ENCODE assay signal across 16 mouse cellular contexts in genomic region chr19:28576619-28577018, GRCm38 (mm10).
"Had no signal": no experiment of that assay in that cellular context is flagged by ENCODE, and none has a peak within 500 bp of the region (broad histone marks: within the 10 kb centered on the region; RNA-seq: fewer than 3 reads in every experiment).

No protein-coding gene starts in this region.

- H3K4me3 ChIP-seq: liver, embryonic 12.5 days; midbrain, embryonic 10.5 days; midbrain, embryonic 12.5 days; myocyte; neural tube, embryonic 13.5 days; neural tube, embryonic 15.5 days had no signal

- H3K36me3 ChIP-seq: liver, embryonic 12.5 days; midbrain, embryonic 10.5 days; midbrain, embryonic 12.5 days; neural tube, embryonic 13.5 days; neural tube, embryonic 15.5 days had no signal

- H3K27me3 ChIP-seq: liver, embryonic 12.5 days; neural tube, embryonic 13.5 days had no signal

- H3K4me2 ChIP-seq: liver, embryonic 12.5 days; midbrain, embryonic 12.5 days; neural tube, embryonic 13.5 days; neural tube, embryonic 15.5 days had no signal

- H3K9me3 ChIP-seq: liver, embryonic 12.5 days; midbrain, embryonic 10.5 days; midbrain, embryonic 12.5 days; neural tube, embryonic 13.5 days; neural tube, embryonic 15.5 days had no signal

- ATAC-seq: liver, embryonic 12.5 days; midbrain, embryonic 16.5 days had no signal

- H3K9ac ChIP-seq: liver, embryonic 12.5 days; liver, embryonic 14.5 days; midbrain, embryonic 12.5 days; neural tube, embryonic 13.5 days; neural tube, embryonic 15.5 days had no signal

- DNase-seq: midbrain, embryonic 14.5 days; retina, postnatal 1 day; right cerebral cortex, adult 18-20 months; right cerebral cortex, postnatal 25 days; spleen, adult 18-20 months; thymus, adult 18-20 months; thymus, postnatal 14 days; thymus, postnatal 36 days had no signal

- H3K4me1 ChIP-seq: liver, embryonic 12.5 days had no signal

- H3K27ac ChIP-seq: liver, embryonic 12.5 days; liver, embryonic 14.5 days; midbrain, embryonic 10.5 days; midbrain, embryonic 12.5 days; neural tube, embryonic 13.5 days; neural tube, embryonic 15.5 days had no signal
